In the genomic region with DNA sequence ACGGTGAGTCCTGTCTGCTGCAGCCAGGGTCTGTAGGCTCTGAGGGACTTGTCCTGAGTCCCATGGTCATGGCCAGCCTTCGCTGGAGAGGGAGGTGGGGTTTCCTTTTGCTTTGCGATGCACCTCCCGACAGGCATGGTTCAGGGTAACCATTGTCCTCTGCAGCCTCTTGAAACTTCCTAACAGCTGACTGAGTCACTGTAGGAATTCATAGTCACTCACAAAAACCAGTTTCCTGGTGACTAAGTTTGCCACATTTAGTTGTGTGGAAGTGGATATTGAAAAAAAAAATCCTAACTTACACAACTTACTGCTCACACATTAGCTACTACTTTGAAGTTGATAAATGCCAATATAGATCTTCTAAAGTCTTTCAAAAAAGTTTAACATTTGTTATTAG, we compare ENCODE assay signal across 24 mouse cellular contexts.
DNase-seq lines count a peak whose midpoint lies in the region; ATAC-seq and TF ChIP-seq lines count a peak whose summit lies in the region.
"Had no signal": no experiment of that assay in that cellular context is flagged by ENCODE, and none has a peak within 500 bp of the region (broad histone marks: within the 10 kb centered on the region; RNA-seq: fewer than 3 reads in every experiment).

No protein-coding gene starts in this region.

- no peaks in the 10 kb centered on the region for H3K27me3 ChIP-seq in liver, embryonic 13.5 days
- no peaks in the 10 kb centered on the region for H3K27me3 ChIP-seq in liver, postnatal 0 days (ENCODE audit: insufficient read depth, low read length)
- no peaks in the 10 kb centered on the region for H3K27me3 ChIP-seq in C2C12 (ENCODE audit: control insufficient read depth, insufficient read depth, insufficient read length)
- H3K27me3 ChIP-seq: embryonic facial prominence, embryonic 12.5 days; forebrain, embryonic 12.5 days; liver, embryonic 15.5 days had no signal

- ATAC-seq in liver, embryonic 13.5 days (ENCODE audit: low read depth) = no peak
- ATAC-seq in liver, postnatal 0 days = no peak
- ATAC-seq in common myeloid progenitor, adult 5-6 weeks (replicated peaks; ENCODE audit: low read depth, poor library complexity, severe bottlenecking) = 0 out of 2 replicates have a peak, but pooled peaks have one; percentile 7
- ATAC-seq: hindbrain, postnatal 0 days; intestine, embryonic 16.5 days had no signal

- no peak for TF ChIP-seq CTCF in liver, postnatal 0 days (IDR thresholded peaks at IDR 0.05; ENCODE audit: low read depth)
- TF ChIP-seq CTCF in C2C12 (IDR thresholded peaks at IDR 0.05; ENCODE audit: control insufficient read depth, insufficient read depth, insufficient read length) = no peak

- H3K79me2 ChIP-seq in C2C12 (ENCODE audit: control insufficient read depth, insufficient read depth) = peaks cover 91% of the 10 kb centered on the region

- no peak overlapping the region for H3K4me3 ChIP-seq in liver, embryonic 13.5 days (replicated peaks)
- no peak overlapping the region for H3K4me3 ChIP-seq in liver, postnatal 0 days (ENCODE audit: low read depth, low read length)
- no peak overlapping the region for H3K4me3 ChIP-seq in C2C12 (ENCODE audit: insufficient read depth, poor library complexity, severe bottlenecking)
- H3K4me3 ChIP-seq: embryonic facial prominence, embryonic 12.5 days; erythroblast, embryonic 14.5 days; forebrain, embryonic 12.5 days; hindbrain, embryonic 10.5 days; liver, embryonic 15.5 days had no signal

- H3K79me3 ChIP-seq in C2C12 (ENCODE audit: low read depth) = peaks cover 57% of the 10 kb centered on the region

- 0 out of 2 replicates have a peak overlapping the region, but pooled peaks have one; percentile 22 for H3K9ac ChIP-seq in liver, embryonic 13.5 days
- H3K9ac ChIP-seq in liver, postnatal 0 days (replicated peaks) = no peak overlapping the region
- H3K9ac ChIP-seq: embryonic facial prominence, embryonic 12.5 days; forebrain, embryonic 12.5 days; liver, embryonic 15.5 days had no signal

- peak overlapping the region; percentile 59 for H3ac ChIP-seq in C2C12 (ENCODE audit: control insufficient read depth, insufficient read length, low read depth)

- 35% methylated on average over 4 of the region's 4 CpGs for WGBS in liver, embryonic 13.5 days (ENCODE audit: insufficient replicate concordance)
- 46% methylated on average over 4 of the region's 4 CpGs for WGBS in liver, postnatal 0 days (ENCODE audit: insufficient replicate concordance)

- H3K4me2 ChIP-seq in liver, embryonic 13.5 days = no peak overlapping the region
- no peak overlapping the region for H3K4me2 ChIP-seq in liver, postnatal 0 days (ENCODE audit: low read depth, low read length)
- H3K4me2 ChIP-seq: embryonic facial prominence, embryonic 12.5 days; forebrain, embryonic 12.5 days; liver, embryonic 15.5 days; midbrain, embryonic 11.5 days had no signal

- DNase-seq in liver, embryonic 13.5 days = no peak
- no peak for DNase-seq in liver, postnatal 0 days
- DNase-seq in cerebellum, adult 9-10 months = no peak
- no peak for DNase-seq in lung, postnatal 36 days
- DNase-seq in kidney, postnatal 14 days = no peak
- DNase-seq: adrenal gland, adult 2 months; cerebellum, adult 11-12 months; cerebellum, postnatal 14 days; gastrocnemius, postnatal 36 days; kidney, adult 9 months; kidney, postnatal 25 days; lung, postnatal 10 days; right cerebral cortex, postnatal 14 days; spleen, adult 18-20 months had no signal

- no peaks in the 10 kb centered on the region for H3K9me3 ChIP-seq in liver, embryonic 13.5 days (replicated peaks)
- no peaks in the 10 kb centered on the region for H3K9me3 ChIP-seq in liver, postnatal 0 days (ENCODE audit: low read length)
- H3K9me3 ChIP-seq: embryonic facial prominence, embryonic 12.5 days; forebrain, embryonic 12.5 days; hindbrain, embryonic 10.5 days; liver, embryonic 15.5 days had no signal

- no peak for TF ChIP-seq EP300 in liver, postnatal 0 days (IDR thresholded peaks at IDR 0.05; ENCODE audit: low read depth)

- H3K36me3 ChIP-seq in liver, embryonic 13.5 days = peaks cover 3% of the 10 kb centered on the region; the same call in 1 of the 2 replicates
- peaks cover 3% of the 10 kb centered on the region; the same call in 1 of the 2 replicates for H3K36me3 ChIP-seq in liver, postnatal 0 days (replicated peaks; ENCODE audit: insufficient read depth, low read length)
- no peaks in the 10 kb centered on the region for H3K36me3 ChIP-seq in C2C12 (ENCODE audit: control insufficient read depth, insufficient read depth)
- H3K36me3 ChIP-seq: embryonic facial prominence, embryonic 12.5 days; forebrain, embryonic 12.5 days; hindbrain, embryonic 10.5 days had no signal

- peaks cover 81% of the 10 kb centered on the region for H3K4me1 ChIP-seq in liver, embryonic 13.5 days (replicated peaks)
- H3K4me1 ChIP-seq in liver, postnatal 0 days (ENCODE audit: insufficient read depth) = peaks cover 44% of the 10 kb centered on the region

- no peak overlapping the region for H3K27ac ChIP-seq in liver, embryonic 13.5 days
- H3K27ac ChIP-seq in liver, postnatal 0 days (ENCODE audit: low read depth) = no peak overlapping the region
- H3K27ac ChIP-seq: embryonic facial prominence, embryonic 12.5 days; forebrain, embryonic 12.5 days; hindbrain, embryonic 10.5 days; hindbrain, postnatal 0 days; liver, embryonic 15.5 days had no signal

TF ChIP-seq in C2C12, 6 proteins besides CTCF, POLR2A, EP300 and RAD21:
- no peak for TF ChIP-seq MYOG (IDR thresholded peaks at IDR 0.05; ENCODE audit: control insufficient read depth, extremely low read depth, insufficient read length)
- no peak for TF ChIP-seq CEBPB (IDR thresholded peaks at IDR 0.05; ENCODE audit: low read depth)
- no peak for TF ChIP-seq MAX (IDR thresholded peaks at IDR 0.05)
- TF ChIP-seq FOSL1 (IDR thresholded peaks at IDR 0.05; ENCODE audit: insufficient read depth, low read length, poor library complexity, severe bottlenecking) = no peak
- peak; percentile 11 for TF ChIP-seq MYOD1 (IDR thresholded peaks at IDR 0.05; ENCODE audit: control insufficient read depth, insufficient read length, low read depth)
- no peak for TF ChIP-seq USF1 (IDR thresholded peaks at IDR 0.05; ENCODE audit: low read depth)
